Mouse (Mus musculus): ENCODE results near the gene Kdm6b.
"Not testable (repeated sequence)": the region's sequence is repeated elsewhere in the genome, so short reads cannot be mapped to it uniquely, and the experiment has no call there.

Kdm6b gene

DNA sequence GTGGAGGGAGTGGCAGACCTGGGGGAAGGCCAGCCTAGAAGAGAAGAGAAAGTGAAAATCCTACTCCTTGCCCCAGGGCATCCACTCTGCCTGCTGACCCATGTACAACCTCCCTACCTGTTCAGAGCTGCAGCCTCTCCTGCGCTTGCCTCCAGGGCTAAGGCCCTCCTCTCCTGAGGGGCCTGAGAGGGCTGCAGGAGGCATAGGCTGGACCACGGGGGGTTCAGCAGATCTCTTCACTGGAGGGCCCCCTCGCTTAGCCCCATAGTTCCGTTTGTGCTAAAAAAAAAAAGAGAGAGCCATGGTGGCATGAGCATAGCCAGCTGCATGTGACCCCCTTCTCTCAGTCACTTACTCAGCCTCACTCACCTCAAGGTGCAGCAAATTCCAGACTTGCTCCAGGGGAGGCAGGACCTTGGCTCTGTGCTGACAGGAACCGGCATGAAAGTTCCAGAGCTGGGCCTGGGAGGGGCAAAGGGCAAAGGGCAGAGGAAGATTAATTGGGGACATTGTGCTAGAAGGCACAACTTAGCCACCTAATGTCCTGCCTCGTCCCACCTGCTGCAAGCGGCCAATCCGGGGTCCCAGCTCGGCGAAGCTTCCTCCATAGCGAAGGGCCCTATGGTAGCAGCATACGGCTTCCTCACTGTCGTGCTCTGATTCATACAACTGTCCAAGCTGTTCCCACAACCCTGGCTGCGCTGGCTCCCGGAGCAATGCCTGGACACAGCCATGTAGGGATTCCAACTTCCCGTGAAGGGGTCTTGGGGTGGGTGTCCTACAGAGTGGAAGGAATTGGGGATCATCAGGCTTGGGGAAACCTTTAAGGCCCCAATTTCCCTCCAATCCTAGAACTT is 6.4 kb downstream of the Kdm6b start:
- DNase-seq (ENCODE audit: extremely low read depth, insufficient read length, low spot score): no peak

DNA sequence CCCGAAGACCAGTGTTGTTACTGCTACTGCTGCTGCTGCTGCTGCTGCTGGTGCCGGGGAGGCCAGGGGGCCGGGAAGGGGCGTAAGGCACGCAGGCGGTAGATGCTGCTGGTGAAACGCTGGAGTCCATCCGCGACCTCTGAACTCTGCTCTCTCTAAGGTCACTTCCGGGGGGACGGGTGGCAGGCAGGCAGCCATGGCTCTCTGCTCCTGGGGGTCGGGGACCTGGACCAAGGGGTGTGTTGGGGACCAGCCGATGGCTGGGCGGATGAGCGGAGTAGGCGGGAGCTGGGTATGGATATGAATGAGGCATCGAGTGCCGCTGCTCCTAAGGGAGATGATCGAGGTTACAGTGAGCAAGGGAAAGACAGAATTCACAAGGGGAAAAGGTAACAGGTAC is 7.2 kb downstream of the Kdm6b start:
- no peak for DNase-seq (ENCODE audit: extremely low read depth, insufficient read length, low spot score)

DNA sequence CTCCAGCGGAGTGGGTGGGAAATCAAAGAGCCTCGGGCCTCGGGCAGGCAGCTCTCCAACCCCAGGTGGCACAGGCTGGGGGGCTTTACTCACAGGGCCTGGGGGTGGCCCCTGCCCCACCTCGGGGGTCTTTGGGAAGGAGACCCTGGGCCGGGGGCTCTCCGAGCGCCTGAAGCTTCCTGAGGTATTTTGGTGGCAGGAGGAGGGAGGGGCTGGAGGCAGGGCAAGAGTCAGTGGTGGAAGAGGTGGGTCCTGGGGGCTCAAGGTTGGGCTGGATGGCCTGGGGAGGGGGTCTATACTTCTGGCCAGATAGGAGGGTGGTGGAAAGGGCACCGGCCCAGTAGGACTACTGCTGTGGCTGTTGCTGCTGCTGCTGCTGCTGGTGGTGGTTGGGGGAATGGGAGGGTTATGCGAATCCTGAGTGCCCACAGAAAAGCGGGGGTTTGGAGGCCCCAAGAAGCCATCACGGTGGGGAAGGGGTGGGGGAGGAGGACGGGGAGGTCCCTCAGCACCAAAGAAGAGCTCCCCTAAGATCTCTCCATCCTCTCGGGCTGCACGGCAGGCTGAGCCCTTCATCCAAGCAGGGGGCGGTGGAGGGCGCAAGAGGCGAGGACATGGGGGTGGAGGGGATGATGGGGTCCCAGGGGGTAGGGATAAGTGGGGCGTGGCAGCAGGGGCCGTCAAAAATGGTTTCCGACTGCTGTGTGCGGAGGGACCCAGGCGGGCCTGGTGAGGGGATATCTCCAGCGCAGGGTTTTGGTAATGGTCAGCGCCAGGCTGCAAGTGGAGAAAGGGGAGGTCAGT is 7.9 kb downstream of the Kdm6b start:
- DNase-seq (ENCODE audit: extremely low read depth, insufficient read length, low spot score): no peak

DNA sequence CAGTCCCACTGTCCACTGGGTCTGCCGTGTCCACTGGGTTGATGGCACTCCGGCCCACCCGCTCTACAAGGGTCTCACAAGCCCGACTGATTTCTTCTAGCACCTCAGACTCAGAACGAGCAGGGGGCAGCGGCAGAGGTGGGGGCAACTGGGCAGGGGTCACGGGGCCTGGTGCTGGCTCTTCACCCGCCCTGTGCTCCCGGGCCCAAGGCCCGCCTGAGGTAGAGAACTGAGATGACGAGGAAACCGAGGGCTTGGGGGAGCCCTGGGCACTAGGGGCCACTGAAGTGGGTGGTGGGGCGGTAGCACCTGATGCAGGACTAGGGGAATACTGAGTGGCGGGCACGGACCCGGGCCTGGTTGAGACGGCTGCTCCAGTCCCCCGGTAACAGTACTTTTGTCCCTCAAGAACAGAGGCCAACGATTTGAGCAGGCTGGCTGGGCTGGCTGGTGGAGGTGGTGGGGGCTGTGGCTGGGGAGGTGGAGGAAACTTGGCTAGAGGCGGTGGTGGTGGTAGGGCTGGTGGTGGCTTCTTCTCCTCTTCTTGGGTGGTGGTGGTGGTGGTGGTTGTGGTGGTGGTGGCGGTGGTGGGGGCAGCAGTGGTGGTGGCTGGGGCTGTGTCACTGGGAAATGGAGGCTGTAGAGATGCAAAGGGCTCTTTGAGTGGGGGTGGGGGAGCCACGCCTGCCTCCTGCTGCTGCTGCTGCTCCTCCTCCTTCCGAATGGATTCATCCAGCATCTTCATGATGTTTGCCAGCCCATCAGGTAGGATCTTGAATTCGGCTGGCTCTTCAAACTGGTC is 8.7 kb downstream of the Kdm6b start:
- no peak for DNase-seq (ENCODE audit: extremely low read depth, insufficient read length, low spot score)

DNA sequence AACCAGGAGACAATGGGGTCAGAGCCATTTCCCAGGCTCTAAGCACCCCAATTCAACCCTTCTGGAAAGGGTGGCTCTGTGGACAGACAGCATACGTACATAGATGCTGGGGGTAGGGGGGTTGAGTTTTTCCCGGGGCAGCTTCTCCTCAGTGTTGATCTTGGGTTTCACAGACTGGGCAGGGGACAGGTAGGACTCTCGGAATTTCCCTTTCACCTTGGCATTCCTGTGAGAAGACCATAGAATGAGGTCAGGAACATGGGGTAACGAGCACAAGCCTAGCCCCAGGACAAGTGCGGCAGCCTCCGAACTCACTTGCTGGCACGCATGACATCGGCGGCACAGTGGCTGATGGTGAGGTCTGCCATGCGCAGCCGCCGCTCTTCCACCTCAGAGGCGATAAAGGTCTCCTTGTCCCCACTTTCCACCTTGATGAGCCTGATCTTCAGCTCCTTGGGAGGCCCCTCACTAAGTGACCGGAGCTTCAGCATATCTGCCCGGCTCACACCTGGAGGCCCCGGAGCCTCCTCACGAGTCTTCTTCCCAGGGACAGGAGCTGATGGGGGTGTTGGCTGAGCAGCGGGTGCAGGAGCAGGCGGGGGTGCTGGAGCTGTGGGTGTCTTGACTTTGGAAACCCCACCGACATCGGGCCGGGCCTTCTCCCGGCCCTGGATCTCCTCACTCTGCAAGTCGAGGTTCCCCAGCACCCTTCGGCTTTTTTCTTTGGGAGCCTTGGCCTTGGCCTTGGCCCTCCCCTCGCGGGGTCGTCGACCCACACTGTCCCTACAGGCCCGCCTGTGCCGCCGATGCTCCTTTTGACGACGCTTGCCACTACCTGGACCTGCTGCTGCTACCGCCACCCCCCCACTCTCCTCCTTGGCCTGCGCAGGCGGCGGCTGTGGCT is 9.5 kb downstream of the Kdm6b start:
- no peak for DNase-seq (ENCODE audit: extremely low read depth, insufficient read length, low spot score)

DNA sequence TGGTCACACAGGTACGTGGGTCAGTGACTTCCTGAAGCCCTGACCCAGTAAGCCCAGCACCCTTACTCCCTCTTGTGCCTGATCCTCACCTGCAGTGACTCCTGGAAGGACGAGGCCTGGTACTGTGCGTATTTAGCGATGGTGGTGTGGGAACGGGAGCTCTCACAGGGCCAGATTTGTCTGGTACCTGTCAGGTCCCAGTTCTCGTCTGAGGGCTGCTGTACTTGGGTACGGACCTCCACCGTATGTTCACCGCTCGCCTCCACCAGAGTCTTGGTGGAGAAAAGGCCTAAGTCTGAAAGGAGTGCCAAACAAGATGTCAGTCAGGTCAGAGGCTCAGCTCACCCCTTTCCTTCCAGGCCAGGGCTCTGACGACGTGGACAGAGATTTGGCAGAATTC is 11.5 kb downstream of the Kdm6b start:
- no peak for DNase-seq (ENCODE audit: extremely low read depth, insufficient read length, low spot score)

DNA sequence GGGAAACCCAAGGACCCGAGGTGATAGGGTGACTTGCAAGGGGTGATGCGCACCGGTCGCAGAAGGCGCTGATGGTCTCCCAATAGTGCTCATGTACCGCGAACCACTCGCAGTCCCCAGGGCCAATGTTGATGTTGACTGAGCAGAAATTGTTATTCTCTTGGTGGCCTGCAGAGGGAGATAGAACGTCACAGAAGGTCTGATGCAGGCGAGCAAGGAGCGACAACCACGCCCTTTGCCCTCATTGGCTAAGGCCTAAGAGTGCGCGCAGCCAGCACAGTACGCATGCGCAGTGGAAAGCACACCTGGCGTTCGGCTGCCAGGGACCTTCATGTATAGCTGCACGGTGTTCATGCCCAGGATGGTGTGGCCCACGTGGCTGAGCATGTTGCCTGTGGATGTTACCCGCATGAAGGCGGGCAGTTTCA is 12.3 kb downstream of the Kdm6b start:
- DNase-seq (ENCODE audit: extremely low read depth, insufficient read length, low spot score): peak; percentile 66

DNA sequence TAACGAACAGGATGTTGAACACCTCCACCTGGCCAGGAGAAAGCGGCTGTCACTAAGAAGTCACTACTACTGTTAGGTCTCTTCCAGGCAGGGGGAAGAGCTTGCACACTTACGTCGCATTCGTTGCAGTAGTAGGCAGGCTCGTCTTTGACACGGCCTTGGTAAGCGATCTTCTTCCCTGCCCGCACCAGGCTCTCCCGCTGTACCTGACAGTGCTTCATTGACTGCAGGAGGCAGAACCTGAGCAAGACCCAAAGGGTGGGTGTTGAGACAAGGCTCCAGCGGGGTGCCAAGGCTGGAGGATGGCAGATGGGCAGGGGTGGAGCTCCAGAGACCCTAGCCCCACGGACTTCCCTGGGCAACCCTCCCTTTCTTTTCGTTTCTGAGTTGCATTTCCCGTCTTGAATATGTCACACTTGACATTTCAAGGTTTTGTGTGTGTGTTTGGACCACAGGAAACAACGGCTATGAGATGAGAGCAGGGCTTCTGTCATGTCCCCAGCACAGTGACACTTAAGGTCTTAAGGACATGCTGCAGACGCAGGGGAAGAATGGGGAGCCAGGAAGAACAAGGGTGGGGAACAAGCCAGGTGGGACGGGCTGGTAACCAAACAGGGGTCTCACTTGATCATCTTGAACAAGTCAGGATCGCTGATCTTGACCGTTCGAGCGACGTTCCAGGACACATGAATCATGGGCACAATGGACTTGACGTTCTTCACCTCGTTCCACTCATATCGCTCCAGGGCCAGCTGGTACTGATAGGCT is 13.2 kb downstream of the Kdm6b start:
- DNase-seq (ENCODE audit: extremely low read depth, insufficient read length, low spot score): no peak

DNA sequence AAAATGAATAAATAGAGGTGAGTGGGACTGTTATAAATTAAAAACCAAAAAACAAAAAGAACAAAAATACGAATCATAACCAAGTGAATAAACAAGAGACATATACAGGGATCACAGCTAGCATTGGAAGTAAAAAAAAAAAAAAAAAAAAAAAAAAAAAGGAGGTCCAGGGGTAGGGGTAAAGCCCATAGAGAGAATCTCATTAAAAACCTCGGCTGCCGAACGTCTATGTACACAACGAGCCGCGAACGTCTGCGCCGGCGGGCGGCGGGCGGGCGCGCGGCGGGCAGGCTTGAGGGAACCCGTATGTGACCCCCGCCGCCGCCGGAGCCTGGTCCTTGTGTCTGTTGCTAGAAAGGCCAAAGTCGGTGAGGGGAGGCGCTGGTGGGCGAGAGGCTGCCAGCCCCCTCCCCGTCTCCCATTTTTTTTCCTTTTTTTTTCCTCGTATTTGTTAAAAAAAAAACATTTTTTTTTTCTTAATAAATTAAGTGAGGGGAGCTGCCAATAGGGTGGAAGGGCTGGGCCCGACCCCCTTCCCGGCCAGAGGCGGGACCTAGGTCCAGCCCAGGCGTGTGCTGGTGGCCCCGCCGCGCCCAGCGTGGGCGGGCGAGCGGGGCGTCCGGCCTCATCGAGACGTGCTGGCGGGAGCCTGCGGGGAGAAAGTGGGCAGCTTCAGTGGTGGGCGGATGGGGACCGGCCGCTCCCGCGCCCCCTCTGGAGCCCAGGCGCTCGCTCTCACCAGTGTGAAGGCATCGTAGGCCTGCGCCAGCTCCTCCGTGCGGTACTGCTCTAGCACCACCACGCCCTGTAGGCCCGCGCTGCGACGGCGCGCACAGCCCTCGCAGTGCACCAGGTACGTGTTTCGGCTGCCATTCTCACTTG is 14.0 kb downstream of the Kdm6b start:
- DNase-seq (ENCODE audit: extremely low read depth, insufficient read length, low spot score): peak; percentile 37

DNA sequence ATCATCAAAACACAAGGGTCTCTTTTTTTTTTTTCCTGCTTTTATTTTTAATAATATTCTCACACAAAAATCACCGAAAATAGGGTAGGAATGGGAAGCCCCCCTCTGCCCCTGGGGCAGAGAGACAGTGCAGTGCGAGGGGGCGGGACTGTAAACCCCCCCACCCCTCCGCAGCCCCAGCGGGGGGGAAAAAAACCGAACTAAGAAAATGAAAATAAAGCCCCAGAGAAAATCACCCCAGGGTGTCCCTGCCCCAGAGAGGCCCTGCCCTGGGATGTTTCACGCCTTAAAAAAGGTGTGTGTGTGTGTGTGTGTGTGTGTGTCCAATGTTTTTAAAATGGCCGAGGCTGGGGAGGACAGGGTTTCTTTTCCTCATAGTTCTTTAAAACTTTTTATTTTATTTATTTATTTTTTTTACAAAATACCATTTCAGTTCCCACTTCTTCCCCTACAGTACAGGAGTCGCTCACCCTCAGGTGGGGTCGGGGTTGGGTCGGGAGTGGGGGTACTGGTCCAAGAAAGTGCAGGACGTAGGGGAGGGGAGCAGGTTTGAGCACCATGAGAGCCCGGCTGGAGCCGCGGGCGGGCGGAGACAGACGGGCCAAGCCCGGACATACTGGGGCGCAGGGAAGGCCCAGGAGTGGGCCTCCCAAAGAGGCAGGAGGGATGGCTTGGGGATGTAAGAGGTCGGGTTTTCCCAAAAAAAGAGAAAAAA is 14.8 kb downstream of the Kdm6b start:
- DNase-seq (ENCODE audit: extremely low read depth, insufficient read length, low spot score): no peak

DNA sequence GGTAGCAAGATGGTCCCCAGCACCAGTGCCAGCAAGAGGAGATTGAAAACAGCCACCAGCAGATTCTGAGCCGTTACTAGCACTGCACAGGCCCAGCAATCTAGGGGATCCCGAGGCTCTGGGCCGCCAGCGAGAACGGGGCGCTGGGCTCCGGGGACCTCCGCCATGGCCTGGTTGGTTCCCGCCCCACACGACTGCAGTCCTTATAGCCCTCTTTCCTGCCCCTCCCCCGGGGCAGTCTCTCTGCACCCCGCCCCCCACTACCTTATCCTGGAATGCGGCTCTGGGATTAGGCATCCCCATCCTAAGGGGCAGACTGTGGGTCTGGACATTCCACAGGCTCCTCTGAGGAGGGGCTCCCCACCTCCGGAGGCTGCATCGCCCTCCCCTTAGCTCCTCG is 15.4 kb downstream of the Kdm6b start, which contains the start of gene Tmem88:
Tmem88 (minus strand) TSS at position 176 of the 400 bp plus-strand sequence.
- DNase-seq (ENCODE audit: extremely low read depth, insufficient read length, low spot score): no peak

DNA sequence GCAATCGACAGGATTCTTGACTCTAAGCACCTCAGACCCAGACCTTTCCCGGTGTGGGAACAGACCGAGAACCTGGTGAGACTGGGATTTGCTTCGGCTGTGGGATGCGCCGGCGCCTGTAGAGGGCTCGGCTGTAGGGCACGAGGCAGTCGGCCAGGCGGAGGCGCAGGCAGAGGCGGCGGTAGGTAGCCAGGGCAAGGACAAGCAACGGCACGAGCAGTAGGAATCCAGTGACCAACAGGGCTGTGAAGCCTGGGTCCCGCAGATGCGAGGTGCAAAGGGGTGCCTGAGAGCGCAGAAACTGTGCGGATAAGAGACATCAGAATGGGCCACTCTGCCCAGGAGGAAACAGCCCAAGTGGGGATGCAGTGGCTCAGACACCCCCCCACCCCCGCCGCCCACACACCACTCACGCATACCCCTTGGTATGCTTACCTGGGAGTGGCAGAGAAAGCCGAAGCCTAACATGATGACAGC is 15.9 kb downstream of the Kdm6b start:
- peak; percentile 34 for DNase-seq (ENCODE audit: extremely low read depth, insufficient read length, low spot score)

DNA sequence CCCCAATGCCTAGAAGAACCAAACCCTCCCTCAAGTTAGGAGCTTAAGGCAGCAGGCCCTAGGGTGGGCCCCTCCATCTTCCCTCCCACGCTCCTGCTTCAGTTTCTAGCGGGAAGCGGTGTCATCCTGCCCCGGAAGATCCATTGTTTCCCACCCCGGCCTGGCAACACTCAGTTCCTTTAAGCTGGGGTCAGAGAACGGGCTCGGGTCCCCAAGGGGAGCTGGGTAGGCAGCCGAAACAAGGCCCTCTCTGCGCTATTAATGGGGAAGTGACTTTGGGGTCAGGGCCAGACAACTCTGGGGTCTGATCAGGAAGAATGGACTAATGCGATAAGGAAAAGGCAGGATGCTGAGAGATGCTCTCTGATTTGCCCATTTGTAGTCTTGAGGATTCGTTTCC is 16.7 kb downstream of the Kdm6b start:
- DNase-seq (ENCODE audit: extremely low read depth, insufficient read length, low spot score): no peak

DNA sequence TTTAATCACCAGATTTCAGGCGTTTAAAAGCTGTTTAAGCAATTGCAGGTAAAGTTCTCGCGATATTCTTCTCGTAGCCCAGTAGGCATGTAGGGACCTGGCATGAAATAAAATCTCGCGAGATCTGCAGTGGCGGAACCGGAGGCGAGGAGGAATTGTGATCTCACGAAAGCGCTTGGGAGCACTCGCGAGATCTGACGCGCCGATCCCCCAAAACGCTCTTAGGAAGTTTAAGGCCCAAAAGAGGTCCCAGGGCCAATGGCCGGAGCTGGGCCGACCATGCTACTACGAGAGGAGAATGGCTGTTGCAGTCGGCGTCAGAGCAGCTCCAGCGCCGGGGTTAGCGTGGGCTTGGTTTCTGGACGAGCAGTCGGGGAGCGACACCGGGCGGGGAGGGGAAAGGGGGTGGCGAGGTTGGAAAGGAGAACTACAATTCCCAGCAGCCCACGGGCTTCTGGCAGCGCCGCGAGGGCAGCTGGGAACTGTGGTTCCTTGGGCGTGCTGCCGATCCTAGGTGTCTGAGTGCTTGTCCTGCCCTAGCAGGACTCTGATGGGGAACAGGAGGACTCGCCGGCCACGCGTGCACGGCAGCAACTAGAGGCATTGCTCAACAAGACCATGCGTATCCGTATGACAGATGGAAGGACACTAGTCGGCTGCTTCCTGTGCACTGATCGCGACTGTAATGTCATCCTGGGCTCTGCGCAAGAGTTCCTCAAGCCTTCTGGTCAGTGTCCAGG is 17.7 kb downstream of the Kdm6b start:
- DNase-seq (ENCODE audit: extremely low read depth, insufficient read length, low spot score): peak; percentile 98

DNA sequence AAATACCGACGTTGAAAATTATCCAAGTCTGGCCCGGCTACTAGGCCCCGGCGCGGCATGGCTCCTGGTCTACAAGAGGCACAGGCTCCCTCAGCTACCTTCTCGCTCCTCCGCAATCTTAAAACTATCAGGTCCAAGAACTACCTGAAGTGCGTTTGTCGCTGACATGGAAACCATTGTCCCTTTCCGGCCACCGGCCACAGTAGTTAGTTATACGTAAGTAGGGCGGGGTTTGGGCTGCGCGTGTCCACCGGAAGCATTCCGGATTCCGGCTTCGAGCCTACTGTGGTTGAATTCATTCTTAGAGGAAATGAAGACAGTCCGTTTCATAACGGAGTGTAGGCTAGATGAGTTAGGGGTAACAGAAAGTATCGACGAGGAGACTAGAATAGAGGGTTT is 18.2 kb downstream of the Kdm6b start, which contains the start of the genes Naa38 and Cyb5d1:
Naa38 (plus strand) TSS at position 253 of the 399 bp plus-strand sequence.
Cyb5d1 (minus strand) TSS at position 397 of the 399 bp plus-strand sequence.
- DNase-seq (ENCODE audit: extremely low read depth, insufficient read length, low spot score): peak; percentile 81

DNA sequence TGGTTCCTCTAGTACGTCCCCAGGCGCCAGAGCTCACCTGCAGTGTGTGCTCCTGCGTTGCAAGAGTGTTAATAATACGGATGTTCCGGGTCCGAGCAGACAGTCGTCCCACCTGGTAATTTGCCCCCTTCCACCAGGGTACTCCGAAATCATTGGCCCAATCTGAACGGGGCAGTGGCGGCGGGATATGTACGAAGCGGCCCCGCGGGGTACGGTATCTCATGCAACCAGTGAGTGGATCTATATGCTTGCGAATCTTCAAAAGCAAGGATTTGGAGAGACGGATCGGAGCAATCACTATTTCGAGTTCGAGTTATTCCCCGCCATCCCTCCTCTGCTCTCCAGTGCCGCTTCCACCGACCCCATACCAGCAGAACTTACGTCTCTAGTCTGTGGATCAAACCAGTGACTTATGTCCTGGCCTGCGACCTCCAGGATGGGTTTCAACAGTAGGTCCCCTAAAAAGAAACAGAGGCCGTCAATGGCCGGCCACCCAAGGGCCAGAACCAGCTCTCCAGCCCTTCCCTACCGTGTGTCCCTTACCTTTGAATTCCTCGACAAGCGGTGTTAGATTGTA is 18.8 kb downstream of the Kdm6b start:
- not testable (repeated sequence) for DNase-seq (ENCODE audit: extremely low read depth, insufficient read length, low spot score)
